Mouse (Mus musculus) CH12.LX (cell line): Measurements from ENCODE around the gene Khdrbs2. TPM values are rescaled to one million over a fixed set of nuclear protein-coding genes. Genes with fewer than 3 reads are reported as not detected.

Experiments
- DNase-seq: peaks from one replicate; pipeline ENCODE4 v3.0.0-alpha.2; 2013; ENCODE audit errors: extremely low read depth
- H3K27ac ChIP-seq: 2 replicates; pipeline ENCODE4 v1.5.1; 2012; ENCODE audit warnings: low read depth, mild to moderate bottlenecking, control low read depth, moderate library complexity; ENCODE audit not compliant: insufficient read depth
- H3K27me3 ChIP-seq: replicated peaks from 2 replicates; pipeline ENCODE3; 2012; ENCODE audit warnings: inconsistent platforms
- H3K36me3 ChIP-seq, 2 experiments: replicated peaks in 1 of 2; 2 replicates each; pipeline versions ENCODE3 to v1.6.1; 2012; ENCODE audit warnings: inconsistent platforms in 1 of 2, low read length in 1 of 2, mild to moderate bottlenecking in 1 of 2, mixed read lengths in 1 of 2, moderate library complexity in 1 of 2; ENCODE audit not compliant: control insufficient read depth in 1 of 2, insufficient read depth in 1 of 2
- H3K4me1 ChIP-seq, 2 experiments: 2 replicates each; pipeline ENCODE4 v1.6.1; 2012; ENCODE audit warnings: inconsistent platforms in 1 of 2, moderate library complexity in 1 of 2; ENCODE audit not compliant: insufficient read depth in 2 of 2, control insufficient read depth in 1 of 2
- H3K4me2 ChIP-seq: 2 replicates; pipeline ENCODE4 v1.6.1; 2012; ENCODE audit warnings: low read depth, mild to moderate bottlenecking, control low read depth; ENCODE audit not compliant: poor library complexity, insufficient read depth, severe bottlenecking
- H3K4me3 ChIP-seq, 3 experiments: fragments of 150-350 bp in 1 of 3; sonication (generic) in 1 of 3; replicated peaks in 1 of 3; 2 replicates each; pipeline versions ENCODE3 to v1.5.1; 2011 to 2012; ENCODE audit warnings: low read depth in 2 of 3, low read length in 2 of 3, mild to moderate bottlenecking in 2 of 3, moderate library complexity in 2 of 3, control low read depth in 1 of 3, improper control_type of control experiment in 1 of 3, inconsistent platforms in 1 of 3, mixed read lengths in 1 of 3; ENCODE audit not compliant: poor library complexity in 1 of 3
- H3K79me2 ChIP-seq: replicated peaks from 2 replicates; pipeline ENCODE4 v1.6.1; 2012; ENCODE audit warnings: mild to moderate bottlenecking, moderate library complexity; ENCODE audit not compliant: control insufficient read depth, poor library complexity, insufficient read depth, severe bottlenecking; ENCODE audit errors: extremely low read depth
- H3K9ac ChIP-seq: 2 replicates; pipeline ENCODE4 v1.6.1; 2012; ENCODE audit warnings: low read depth, mild to moderate bottlenecking, control low read depth, moderate library complexity; ENCODE audit not compliant: insufficient read depth
- H3K9me3 ChIP-seq: replicated peaks from 2 replicates; pipeline ENCODE3; 2012; ENCODE audit warnings: low read length, inconsistent platforms, mixed read lengths
- BHLHE40 ChIP-seq: IDR thresholded peaks from 2 replicates; pipeline ENCODE4 v1.6.1; 2011; ENCODE audit warnings: mild to moderate bottlenecking, low read depth, low read length, improper control_type of control experiment
- ELF1 ChIP-seq: IDR thresholded peaks from 2 replicates; pipeline ENCODE4 v1.6.1; 2014; ENCODE audit warnings: low read depth, mild to moderate bottlenecking, inconsistent platforms, low read length, improper control_type of control experiment
- EP300 ChIP-seq: IDR thresholded peaks from 2 replicates; pipeline ENCODE4 v1.6.1; 2011; ENCODE audit warnings: low read length, improper control_type of control experiment
- ETS1 ChIP-seq: conservative IDR thresholded peaks from 2 replicates; pipeline ENCODE4 v1.6.1; 2012; ENCODE audit warnings: low read depth, mild to moderate bottlenecking, inconsistent platforms, low read length, improper control_type of control experiment, moderate library complexity
- HCFC1 ChIP-seq: IDR thresholded peaks from 2 replicates; pipeline ENCODE4 v1.6.1; 2012; ENCODE audit warnings: low read depth, mild to moderate bottlenecking, inconsistent platforms, low read length, improper control_type of control experiment
- IRF4 ChIP-seq: IDR thresholded peaks from 2 replicates; pipeline ENCODE4 v1.6.1; 2014; ENCODE audit warnings: low read depth, mild to moderate bottlenecking, inconsistent platforms, low read length, improper control_type of control experiment
- JUN ChIP-seq: IDR thresholded peaks from 2 replicates; pipeline ENCODE4 v1.6.1; 2011; ENCODE audit warnings: low read depth, mild to moderate bottlenecking, low read length, improper control_type of control experiment, moderate library complexity; ENCODE audit not compliant: insufficient read depth
- MAFK ChIP-seq: IDR thresholded peaks from 2 replicates; pipeline ENCODE4 v1.6.1; 2011; ENCODE audit warnings: low read length, improper control_type of control experiment; ENCODE audit not compliant: insufficient replicate concordance
- MAZ ChIP-seq: IDR thresholded peaks from 2 replicates; pipeline ENCODE4 v1.6.1; 2012; ENCODE audit warnings: low read depth, mild to moderate bottlenecking, inconsistent platforms, low read length, improper control_type of control experiment, moderate library complexity
- MEF2A ChIP-seq: IDR thresholded peaks from 2 replicates; pipeline ENCODE4 v1.6.1; 2014; ENCODE audit warnings: low read depth, mild to moderate bottlenecking, inconsistent platforms, low read length, improper control_type of control experiment, borderline replicate concordance
- NELFE ChIP-seq: IDR thresholded peaks from 2 replicates; pipeline ENCODE4 v1.6.1; 2011; ENCODE audit warnings: low read depth, low read length, improper control_type of control experiment
- NRF1 ChIP-seq: IDR thresholded peaks from 2 replicates; pipeline ENCODE4 v1.6.1; 2014; ENCODE audit warnings: low read depth, mild to moderate bottlenecking, inconsistent platforms, low read length, improper control_type of control experiment, moderate library complexity
- PAX5 ChIP-seq: IDR thresholded peaks from 2 replicates; pipeline ENCODE4 v1.6.1; 2012; ENCODE audit warnings: low read length, inconsistent platforms, mixed read lengths
- POLR2A ChIP-seq: IDR thresholded peaks from 2 replicates; pipeline ENCODE4 v1.6.1; 2011; ENCODE audit warnings: low read depth, mild to moderate bottlenecking, improper control_type of control experiment, low read length
- RAD21 ChIP-seq: IDR thresholded peaks from 2 replicates; pipeline ENCODE4 v1.6.1; 2011; ENCODE audit warnings: low read depth, mild to moderate bottlenecking, low read length, improper control_type of control experiment, moderate library complexity
- SMC3 ChIP-seq: IDR thresholded peaks from 2 replicates; pipeline ENCODE4 v1.6.1; 2011; ENCODE audit warnings: low read depth, low read length, improper control_type of control experiment
- USF1 ChIP-seq: IDR thresholded peaks from 2 replicates; pipeline ENCODE4 v1.6.1; 2014; ENCODE audit warnings: low read depth, mild to moderate bottlenecking, inconsistent platforms, low read length, improper control_type of control experiment
- USF2 ChIP-seq: conservative IDR thresholded peaks from 2 replicates; pipeline ENCODE4 v1.6.1; 2011; ENCODE audit warnings: low read depth, low read length, improper control_type of control experiment
- ZNF384 ChIP-seq: IDR thresholded peaks from 2 replicates; pipeline ENCODE4 v1.6.1; 2012; ENCODE audit warnings: low read depth, low read length, improper control_type of control experiment, inconsistent platforms
- dilution Hi-C: fragments of 300-500 bp; cut with MboI; formaldehyde crosslinking; loops from 2 replicates; pipeline ENCODE4 v1.14.3; 2020; ENCODE audit warnings: low sequenced_read_pairs; ENCODE audit not compliant: extremely low pct_unique_long_range_greater_than_20kb, extremely low pct_ligation_motif_present
- in situ Hi-C: fragments of 300-500 bp; cut with MboI; formaldehyde crosslinking; loops from 3 replicates; pipeline ENCODE4 v1.14.3; 2019; ENCODE audit warnings: low sequenced_read_pairs, low pct_ligation_motif_present, low pct_unique_long_range_greater_than_20kb, mixed read lengths
- polyA plus RNA-seq: library from polyadenylated mRNA; unstranded; fragments of >175 nt; gene quantifications from 2 replicates; pipeline ENCODE4 v1.2.1, GENCODE M21; 2012; ENCODE audit warnings: low read depth; ENCODE audit not compliant: insufficient read length
- total RNA-seq, 2 experiments: library from RNA; depleted of rRNA; stranded (reverse); fragments of 300-350 nt in 1 of 2; fragments of >200 nt in 1 of 2; gene quantifications; 2 replicates each; pipeline ENCODE4 v1.2.3; 2012 to 2014

The Khdrbs2 gene
- total and polyA plus RNA-seq, 3 experiments, result not detected

DNA sequence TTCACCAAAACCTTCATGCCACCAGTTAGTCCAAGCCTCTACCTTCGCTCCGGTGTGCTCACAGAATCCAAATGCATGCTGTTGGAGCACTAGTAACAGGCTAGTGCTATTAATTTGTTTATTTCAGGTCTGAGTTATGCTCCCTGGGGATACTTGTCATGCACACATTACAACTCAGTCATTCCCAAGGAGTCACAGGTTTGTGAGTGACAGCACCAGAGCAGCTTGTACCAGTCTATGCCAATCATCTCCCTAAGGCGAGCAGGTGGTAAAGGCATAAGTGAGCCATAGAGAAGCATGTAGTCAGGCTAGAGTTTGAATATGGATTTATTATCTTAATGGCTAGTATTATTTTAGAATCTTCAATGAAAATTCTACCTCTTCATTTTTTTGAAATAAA lies 86.4 kb downstream of the Khdrbs2 start:
- Histone ChIP-seq H3K27me3 (no peaks in the 10 kb centered on the region), H3K4me2 (no peak overlapping the region), H3K4me3 (no peak overlapping the region), H3K36me3 (no peaks in the 10 kb centered on the region), H3K9ac (no peak overlapping the region), H3K79me2 (no peaks in the 10 kb centered on the region), H3K9me3 (peaks cover 22% of the 10 kb centered on the region), H3K4me1 (no peaks in the 10 kb centered on the region), H3K27ac (no peak overlapping the region)
- in situ Hi-C loops, result no loop called here
- no peak for DNase-seq
- TF ChIP-seq USF2 (no peak), HCFC1 (no peak), MEF2A (no peak), IRF4 (no peak), NRF1 (no peak), BHLHE40 (no peak), NELFE (no peak), ZNF384 (no peak), EP300 (no peak), JUN (no peak), POLR2A (no peak), ETS1 (no peak)
- TF ChIP-seq, all 38 proteins: peak for 0
- dilution Hi-C loops, result no loop called here

GRCm38 (mm10) chr1:32270519-32270918 lies 98.0 kb downstream of the Khdrbs2 start:
- Histone ChIP-seq H3K9ac (no peak overlapping the region), H3K27ac (no peak overlapping the region), H3K36me3 (no peaks in the 10 kb centered on the region), H3K4me1 (no peaks in the 10 kb centered on the region), H3K79me2 (no peaks in the 10 kb centered on the region), H3K4me2 (no peak overlapping the region), H3K4me3 (no peak overlapping the region), H3K27me3 (no peaks in the 10 kb centered on the region), H3K9me3 (peaks cover 18% of the 10 kb centered on the region)
- in situ Hi-C loops, result no loop called here
- dilution Hi-C loops, result no loop called here
- no peak for DNase-seq
- TF ChIP-seq USF1, result no peak
- no peak for TF ChIP-seq RAD21
- no peak for TF ChIP-seq JUN
- TF ChIP-seq SMC3, result no peak
- TF ChIP-seq MAFK, result no peak

DNA sequence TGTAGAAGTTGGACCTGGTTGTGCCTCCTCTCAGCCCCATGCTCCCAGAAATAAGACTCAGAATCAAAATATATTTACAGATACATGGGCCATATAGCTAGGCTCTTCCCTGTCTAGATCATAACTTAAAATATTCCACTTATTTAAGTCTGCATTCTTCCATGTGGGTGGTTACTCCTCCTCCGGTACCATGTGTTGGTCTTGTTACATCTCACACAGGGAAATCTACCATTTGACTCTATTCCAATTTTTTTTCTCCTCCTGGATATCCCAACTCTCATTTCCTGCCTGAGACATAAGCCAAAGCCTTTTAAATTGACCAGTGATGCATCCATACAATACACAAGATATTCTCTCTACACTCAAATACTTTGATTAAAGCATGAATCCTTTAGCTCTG lies 122.2 kb downstream of the Khdrbs2 start:
- Histone ChIP-seq H3K4me3 (no peak overlapping the region), H3K27me3 (no peaks in the 10 kb centered on the region), H3K4me2 (no peak overlapping the region), H3K9ac (no peak overlapping the region), H3K27ac (no peak overlapping the region), H3K9me3 (peaks cover 22% of the 10 kb centered on the region), H3K4me1 (no peaks in the 10 kb centered on the region), H3K36me3 (no peaks in the 10 kb centered on the region), H3K79me2 (no peaks in the 10 kb centered on the region)
- DNase-seq, result no peak
- in situ Hi-C loops (no loop called here), dilution Hi-C loops (no loop called here)
- TF ChIP-seq ELF1, result no peak
- TF ChIP-seq MAZ, result no peak
- TF ChIP-seq PAX5, result no peak
